Mouse (Mus musculus) Patski (cell line): Measurements from ENCODE around the gene Mboat2. TPM values are rescaled to one million over a fixed set of nuclear protein-coding genes. Genes with fewer than 3 reads are reported as not detected.

Experiments
- ATAC-seq: fragments of 100-300 bp; one replicate; pipeline ENCODE4 v1.8.0; 2021
- CTCF ChIA-PET: fragments of 350-600 bp; sonication (Branson Sonifier 250); formaldehyde crosslinking; loops from one replicate; lab custom pipeline; 2022; ENCODE audit warnings: inconsistent platforms; lab: Charles Lee
- POLR2A ChIA-PET: fragments of 350-600 bp; sonication (Branson Sonifier 250); formaldehyde crosslinking; loops from one replicate; lab custom pipeline; 2022; ENCODE audit warnings: antibody characterized with exemption, inconsistent platforms; lab: Charles Lee
- DNase-seq: peaks from one replicate; pipeline ENCODE4 v3.0.0-alpha.2; 2011; ENCODE audit warnings: low read depth, low spot score
- H3K27me3 ChIP-seq: fragments of 371-371 bp; one replicate; pipeline ENCODE4 v1.5.1; 2021
- CTCF ChIP-seq: fragments of 100-300 bp; IDR thresholded peaks from one replicate; pipeline ENCODE4 v1.5.1; 2021
- in situ Hi-C: fragments of 300-500 bp; cut with MboI; formaldehyde crosslinking; loops from 3 replicates; pipeline ENCODE4 v1.11.1; 2018; ENCODE audit warnings: low pct_unique_long_range_greater_than_20kb, mixed read lengths
- polyA plus RNA-seq: library from polyadenylated mRNA; unstranded; gene quantifications from one replicate; pipeline ENCODE4 v1.2.3, GENCODE M21; 2021

Gene Mboat2
- polyA plus RNA-seq, 1 experiment from 2014 or later, result 24.4 TPM

GRCm38 (mm10) chr12:24878090-24878489 lies 47.4 kb downstream of the Mboat2 start:
- CTCF ChIA-PET, result no interaction called here
- no peak for TF ChIP-seq CTCF
- DNase-seq (no peak), ATAC-seq (no peak)
- in situ Hi-C loops, result no loop called here
- POLR2A ChIA-PET, result no interaction called here
- no peaks in the 10 kb centered on the region for H3K27me3 ChIP-seq

GRCm38 (mm10) chr12:24878735-24879362 lies 48.2 kb downstream of the Mboat2 start:
- ChIA-PET POLR2A (no interaction called here), CTCF (no interaction called here)
- no peaks in the 10 kb centered on the region for H3K27me3 ChIP-seq
- no peak for TF ChIP-seq CTCF
- no peak for ATAC-seq
- in situ Hi-C loops, result no loop called here
- DNase-seq, result no peak

DNA sequence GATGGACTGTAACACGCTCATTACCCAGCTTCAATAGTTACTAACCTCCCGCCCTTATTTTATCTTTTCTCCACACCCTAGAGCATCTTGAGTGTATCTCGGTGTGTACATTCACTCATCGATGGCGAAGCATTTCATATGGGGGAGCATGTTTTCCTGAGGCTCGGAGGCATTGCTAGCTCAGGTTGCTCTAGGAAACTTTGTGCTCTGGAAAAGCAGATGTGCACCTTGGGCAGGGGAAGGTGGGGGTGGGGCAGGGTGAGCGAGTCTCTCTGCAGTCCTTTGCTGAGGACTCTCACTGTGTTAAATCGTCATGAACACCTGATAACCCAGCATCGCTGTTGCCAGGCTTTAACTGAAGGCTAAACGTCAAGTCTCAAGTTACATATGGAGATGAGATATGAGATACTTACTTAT lies 48.9 kb downstream of the Mboat2 start:
- ChIA-PET CTCF (no interaction called here), POLR2A (no interaction called here)
- DNase-seq (no peak), ATAC-seq (no peak)
- no peak for TF ChIP-seq CTCF
- in situ Hi-C loops, result no loop called here
- no peaks in the 10 kb centered on the region for H3K27me3 ChIP-seq

GRCm38 (mm10) chr12:24883279-24883678 lies 52.6 kb downstream of the Mboat2 start:
- no peaks in the 10 kb centered on the region for H3K27me3 ChIP-seq
- DNase-seq (no peak), ATAC-seq (no peak)
- ChIA-PET POLR2A (no interaction called here), CTCF (no interaction called here)
- in situ Hi-C loops, result no loop called here
- TF ChIP-seq CTCF, result no peak

- ChIA-PET CTCF (no interaction called here), POLR2A (no interaction called here)
- TF ChIP-seq CTCF, result no peak
- in situ Hi-C loops, result no loop called here
- no peak for ATAC-seq
- no peaks in the 10 kb centered on the region for H3K27me3 ChIP-seq
- no peak for DNase-seq
These were observed 56.1 kb downstream of the Mboat2 start for GRCm38 (mm10) chr12:24886800-24887199.

DNA sequence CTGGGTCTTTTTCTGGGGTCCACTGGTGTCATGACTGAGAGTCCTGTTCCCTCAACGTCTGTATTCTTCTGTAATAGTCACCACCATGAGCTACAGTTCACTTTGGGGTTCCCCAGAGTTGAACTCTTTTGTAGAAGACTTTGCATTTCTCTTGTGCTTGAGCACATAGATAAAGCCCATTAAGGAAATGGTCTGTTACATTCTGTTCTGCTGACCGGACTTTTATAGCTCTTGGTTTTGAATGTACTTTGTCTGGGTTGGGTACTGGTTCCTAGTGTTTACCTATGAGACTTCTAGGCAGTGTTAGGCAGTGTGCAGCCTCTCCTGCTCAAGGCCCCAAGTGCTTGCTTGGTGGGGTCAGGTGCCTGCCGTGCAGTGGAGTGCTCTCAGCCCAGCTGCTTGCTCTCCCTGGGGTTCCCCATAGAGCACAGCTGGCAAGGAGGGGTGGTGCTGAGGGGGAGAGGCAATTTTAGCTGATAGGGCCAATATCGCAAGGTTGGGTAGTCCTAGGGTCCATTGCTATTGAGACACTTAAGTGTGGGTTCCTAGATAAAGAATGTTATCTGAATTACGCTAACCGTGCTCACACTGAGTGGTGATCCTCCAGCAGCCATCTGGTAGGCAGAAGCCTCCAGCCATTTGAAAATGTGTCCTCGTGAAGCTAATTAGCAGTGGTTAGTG lies 58.8 kb downstream of the Mboat2 start:
- ChIA-PET POLR2A (interaction anchor here (0.6 kb wide), 1 partner anchor 457 kb away, joined by 3 read pairs; no protein-coding TSS in a partner anchor), CTCF (interaction anchor here (1.3 to 1.4 kb wide), 2 partner anchors 19 to 165 kb away, joined by 3 to 4 read pairs; no protein-coding TSS in a partner anchor)
- TF ChIP-seq CTCF, result no peak
- in situ Hi-C loops, result no loop called here
- DNase-seq (no peak), ATAC-seq (no peak)
- no peaks in the 10 kb centered on the region for H3K27me3 ChIP-seq

- CTCF ChIA-PET, result interaction anchor here (1.3 kb wide), 1 partner anchor 19 kb away, joined by 4 read pairs; no protein-coding TSS in a partner anchor
- DNase-seq (no peak), ATAC-seq (no peak)
- in situ Hi-C loops, result no loop called here
- TF ChIP-seq CTCF, result no peak
- POLR2A ChIA-PET, result interaction anchor here (0.7 kb wide), 1 partner anchor 82 kb away, joined by 3 read pairs; no protein-coding TSS in a partner anchor
- H3K27me3 ChIP-seq, result no peaks in the 10 kb centered on the region
These were observed 59.5 kb downstream of the Mboat2 start for GRCm38 (mm10) chr12:24890158-24890557.

GRCm38 (mm10) chr12:24890684-24891459 lies 60.2 kb downstream of the Mboat2 start:
- ATAC-seq (no peak), DNase-seq (no peak)
- in situ Hi-C loops, result no loop called here
- TF ChIP-seq CTCF, result no peak
- POLR2A ChIA-PET, result interaction anchor here (0.7 kb wide), 1 partner anchor 83 kb away, joined by 3 read pairs; no protein-coding TSS in a partner anchor
- CTCF ChIA-PET, result interaction anchor here (1.3 kb wide), 1 partner anchor 20 kb away, joined by 4 read pairs; no protein-coding TSS in a partner anchor
- no peaks in the 10 kb centered on the region for H3K27me3 ChIP-seq

GRCm38 (mm10) chr12:24892536-24892935 lies 61.9 kb downstream of the Mboat2 start:
- H3K27me3 ChIP-seq, result no peaks in the 10 kb centered on the region
- POLR2A ChIA-PET, result no interaction called here
- TF ChIP-seq CTCF, result no peak
- DNase-seq (no peak), ATAC-seq (no peak)
- CTCF ChIA-PET, result interaction anchor here (1.0 kb wide), 1 partner anchor 23 kb away, joined by 3 read pairs; no protein-coding TSS in a partner anchor
- in situ Hi-C loops, result no loop called here

- H3K27me3 ChIP-seq, result no peaks in the 10 kb centered on the region
- DNase-seq, result no peak
- TF ChIP-seq CTCF, result no peak
- CTCF ChIA-PET, result no interaction called here
- POLR2A ChIA-PET, result no interaction called here
- in situ Hi-C loops, result no loop called here
- peak; percentile 21 for ATAC-seq
These were observed 63.2 kb downstream of the Mboat2 start for GRCm38 (mm10) chr12:24893777-24894468.
